Mouse (Mus musculus): Measurements from ENCODE around the gene Prrc2b. TPM values are rescaled to one million over a fixed set of nuclear protein-coding genes. Genes with fewer than 3 reads are reported as not detected.

Gene Prrc2b
- polyA plus RNA-seq, 1 experiment from 2014 or later: 49.7 TPM

- Histone ChIP-seq H3K36me3 (ENCODE audit: control insufficient read depth, insufficient read depth, low read length) (no peaks in the 10 kb centered on the region), H3K4me3 (ENCODE audit: low read length) (no peak overlapping the region), H3K4me1 (ENCODE audit: control insufficient read depth, insufficient read depth, low read depth, low read length) (peaks cover 77% of the 10 kb centered on the region), H3K9ac (ENCODE audit: low read depth, low read length) (no peak overlapping the region), H3K9me3 (ENCODE audit: control insufficient read depth, low read length) (no peaks in the 10 kb centered on the region), H3K27me3 (replicated peaks; ENCODE audit: control insufficient read depth, insufficient read depth, low read length) (no peaks in the 10 kb centered on the region), H3K27ac (ENCODE audit: low read depth, low read length) (no peak overlapping the region), H3K4me2 (ENCODE audit: low read length) (peak overlapping the region; percentile 87)
- ATAC-seq: no peak
- 26% methylated on average over 7 of the region's 7 CpGs for WGBS
These were observed 4.2 kb downstream of the Prrc2b start for GRCm38 (mm10) chr2:32154998-32155541.

- Histone ChIP-seq H3K4me2 (ENCODE audit: low read length) (no peak overlapping the region; the same call in 1 of the 2 replicates), H3K36me3 (ENCODE audit: control insufficient read depth, insufficient read depth, low read length) (no peaks in the 10 kb centered on the region), H3K9me3 (ENCODE audit: control insufficient read depth, low read length) (no peaks in the 10 kb centered on the region), H3K9ac (ENCODE audit: low read depth, low read length) (no peak overlapping the region), H3K4me3 (ENCODE audit: low read length) (no peak overlapping the region), H3K27ac (ENCODE audit: low read depth, low read length) (peak overlapping the region; percentile 20; the same call in 1 of the 2 replicates), H3K27me3 (replicated peaks; ENCODE audit: control insufficient read depth, insufficient read depth, low read length) (no peaks in the 10 kb centered on the region), H3K4me1 (ENCODE audit: control insufficient read depth, insufficient read depth, low read depth, low read length) (peaks cover 73% of the 10 kb centered on the region)
- WGBS: 64% methylated on average over 6 of the region's 6 CpGs
- no peak for ATAC-seq
These were observed 4.7 kb downstream of the Prrc2b start for GRCm38 (mm10) chr2:32155614-32156013.

DNA sequence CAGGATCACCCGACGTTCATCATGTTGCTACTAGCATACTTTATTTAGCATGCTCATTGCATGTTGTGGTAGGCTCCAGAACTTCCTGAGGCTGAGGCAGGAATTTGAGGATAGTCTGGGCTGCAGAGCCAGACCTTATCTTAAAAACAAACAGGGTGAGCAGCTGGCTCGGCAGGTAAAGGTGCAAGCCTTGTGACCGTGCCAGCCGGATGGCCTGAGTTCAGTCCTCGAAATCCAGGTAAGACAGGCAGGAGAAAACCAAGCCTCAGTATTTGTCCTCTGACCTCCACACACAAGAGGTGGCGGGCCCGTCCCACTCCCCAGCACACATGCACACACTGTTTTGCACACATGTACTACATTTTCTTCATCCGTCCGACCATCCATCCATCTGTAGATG lies 5.8 kb downstream of the Prrc2b start:
- Histone ChIP-seq H3K4me3 (ENCODE audit: low read length) (no peak overlapping the region), H3K4me2 (ENCODE audit: low read length) (no peak overlapping the region), H3K36me3 (ENCODE audit: control insufficient read depth, insufficient read depth, low read length) (no peaks in the 10 kb centered on the region), H3K27ac (ENCODE audit: low read depth, low read length) (no peak overlapping the region), H3K4me1 (ENCODE audit: control insufficient read depth, insufficient read depth, low read depth, low read length) (peaks cover 73% of the 10 kb centered on the region), H3K27me3 (replicated peaks; ENCODE audit: control insufficient read depth, insufficient read depth, low read length) (no peaks in the 10 kb centered on the region), H3K9ac (ENCODE audit: low read depth, low read length) (no peak overlapping the region), H3K9me3 (ENCODE audit: control insufficient read depth, low read length) (no peaks in the 10 kb centered on the region)
- 55% methylated on average over 10 of the region's 10 CpGs for WGBS
- no peak for ATAC-seq

DNA sequence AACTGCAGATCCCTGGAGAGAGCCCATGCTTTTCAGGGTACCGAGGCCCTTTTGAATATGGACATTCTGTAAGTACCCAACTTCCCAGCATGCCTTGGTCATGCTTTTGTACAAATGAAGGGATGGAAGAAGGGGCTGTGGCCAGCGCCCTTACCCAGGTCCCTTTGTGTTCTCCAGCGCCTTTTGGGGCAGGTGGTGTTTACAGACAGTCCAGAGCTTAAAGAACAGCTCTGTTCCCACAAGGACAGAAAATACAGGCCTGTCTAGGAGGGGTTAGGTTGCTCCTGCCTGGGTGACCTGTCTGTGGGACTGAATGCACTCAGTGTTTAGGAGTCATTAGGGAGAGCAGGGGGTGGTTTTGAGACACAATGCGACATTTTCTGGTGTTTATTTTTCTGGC lies 6.4 kb downstream of the Prrc2b start:
- no peak for ATAC-seq
- 13% methylated on average over 4 of the region's 4 CpGs for WGBS
- Histone ChIP-seq H3K4me2 (ENCODE audit: low read length) (no peak overlapping the region), H3K4me3 (ENCODE audit: low read length) (no peak overlapping the region), H3K4me1 (ENCODE audit: control insufficient read depth, insufficient read depth, low read depth, low read length) (peaks cover 72% of the 10 kb centered on the region), H3K27ac (ENCODE audit: low read depth, low read length) (peak overlapping the region; percentile 58), H3K27me3 (replicated peaks; ENCODE audit: control insufficient read depth, insufficient read depth, low read length) (no peaks in the 10 kb centered on the region), H3K9me3 (ENCODE audit: control insufficient read depth, low read length) (no peaks in the 10 kb centered on the region), H3K9ac (ENCODE audit: low read depth, low read length) (peak overlapping the region; percentile 19; the same call in 1 of the 2 replicates), H3K36me3 (ENCODE audit: control insufficient read depth, insufficient read depth, low read length) (no peaks in the 10 kb centered on the region)

DNA sequence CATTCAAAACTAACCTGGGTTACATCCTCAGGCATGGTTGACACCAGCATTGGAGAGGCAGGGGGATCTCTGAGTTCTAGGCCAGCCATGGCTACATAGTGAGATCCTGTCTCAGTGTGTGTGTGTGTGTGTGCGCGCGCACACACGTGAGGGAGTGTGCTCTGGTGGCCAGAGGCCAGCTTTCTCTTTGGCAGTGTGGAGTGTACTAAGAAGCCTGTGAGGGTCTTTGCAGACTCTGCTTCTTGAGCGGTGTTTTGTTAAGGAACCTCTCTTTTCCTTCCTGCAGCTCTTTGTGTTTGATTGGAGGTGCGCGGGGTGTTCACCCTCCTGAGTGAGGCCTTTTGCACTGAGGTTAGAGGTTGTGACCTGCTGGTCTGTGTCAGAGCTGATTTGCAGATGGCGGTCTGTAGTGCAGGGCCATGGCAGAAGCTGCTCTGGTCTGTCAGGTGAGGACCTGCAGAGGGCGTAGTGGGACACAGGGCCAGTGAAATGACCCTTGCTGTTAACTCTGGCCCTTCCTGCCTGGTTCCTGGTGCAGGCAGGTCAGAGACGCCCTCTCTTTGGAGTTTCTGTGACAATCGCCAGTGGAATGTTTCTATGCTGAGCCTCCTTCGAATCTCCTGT lies 7.8 kb downstream of the Prrc2b start:
- Histone ChIP-seq H3K27ac (ENCODE audit: low read depth, low read length) (no peak overlapping the region), H3K9me3 (ENCODE audit: control insufficient read depth, low read length) (no peaks in the 10 kb centered on the region), H3K9ac (ENCODE audit: low read depth, low read length) (no peak overlapping the region), H3K4me1 (ENCODE audit: control insufficient read depth, insufficient read depth, low read depth, low read length) (peaks cover 60% of the 10 kb centered on the region), H3K4me3 (ENCODE audit: low read length) (no peak overlapping the region), H3K4me2 (ENCODE audit: low read length) (no peak overlapping the region), H3K27me3 (replicated peaks; ENCODE audit: control insufficient read depth, insufficient read depth, low read length) (no peaks in the 10 kb centered on the region), H3K36me3 (ENCODE audit: control insufficient read depth, insufficient read depth, low read length) (no peaks in the 10 kb centered on the region)
- ATAC-seq: no peak
- 61% methylated on average over 12 of the region's 12 CpGs for WGBS

GRCm38 (mm10) chr2:32160525-32160924 lies 9.6 kb downstream of the Prrc2b start:
- WGBS: 75% methylated on average over 3 of the region's 3 CpGs
- Histone ChIP-seq H3K4me2 (ENCODE audit: low read length) (no peak overlapping the region), H3K4me3 (ENCODE audit: low read length) (no peak overlapping the region), H3K27ac (ENCODE audit: low read depth, low read length) (no peak overlapping the region), H3K9me3 (ENCODE audit: control insufficient read depth, low read length) (no peaks in the 10 kb centered on the region), H3K27me3 (replicated peaks; ENCODE audit: control insufficient read depth, insufficient read depth, low read length) (no peaks in the 10 kb centered on the region), H3K36me3 (ENCODE audit: control insufficient read depth, insufficient read depth, low read length) (no peaks in the 10 kb centered on the region), H3K4me1 (ENCODE audit: control insufficient read depth, insufficient read depth, low read depth, low read length) (peaks cover 55% of the 10 kb centered on the region), H3K9ac (ENCODE audit: low read depth, low read length) (no peak overlapping the region)
- no peak for ATAC-seq

GRCm38 (mm10) chr2:32160967-32161366 lies 10.1 kb downstream of the Prrc2b start:
- Histone ChIP-seq H3K4me2 (ENCODE audit: low read length) (no peak overlapping the region), H3K9me3 (ENCODE audit: control insufficient read depth, low read length) (no peaks in the 10 kb centered on the region), H3K9ac (ENCODE audit: low read depth, low read length) (no peak overlapping the region), H3K4me1 (ENCODE audit: control insufficient read depth, insufficient read depth, low read depth, low read length) (peaks cover 52% of the 10 kb centered on the region), H3K27ac (ENCODE audit: low read depth, low read length) (no peak overlapping the region), H3K4me3 (ENCODE audit: low read length) (no peak overlapping the region), H3K27me3 (replicated peaks; ENCODE audit: control insufficient read depth, insufficient read depth, low read length) (no peaks in the 10 kb centered on the region), H3K36me3 (ENCODE audit: control insufficient read depth, insufficient read depth, low read length) (no peaks in the 10 kb centered on the region)
- 81% methylated on average over 5 of the region's 5 CpGs for WGBS
- no peak for ATAC-seq

DNA sequence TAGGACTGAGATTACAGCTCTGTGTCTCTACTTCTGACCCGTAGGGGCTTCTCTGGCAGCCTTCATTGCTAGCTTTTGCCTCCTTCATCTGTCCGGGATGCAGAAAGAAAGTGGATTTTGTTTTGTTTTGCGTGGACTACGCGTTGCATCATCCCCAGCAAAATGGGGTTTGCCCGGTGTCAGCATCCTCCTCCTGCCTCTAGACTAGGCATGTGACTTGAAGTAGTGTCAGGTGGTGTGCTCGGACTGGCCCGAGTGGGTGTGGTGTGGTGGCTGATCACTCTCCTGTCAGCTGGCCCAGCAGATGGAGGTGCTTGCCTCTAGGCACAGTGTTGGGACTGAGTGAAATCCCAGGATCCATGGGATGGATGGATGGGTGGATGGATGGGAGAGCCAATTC lies 11.2 kb downstream of the Prrc2b start:
- no peak for ATAC-seq
- no peak overlapping the region for H3K4me2 ChIP-seq (ENCODE audit: low read length)
- no peak overlapping the region for H3K9ac ChIP-seq (ENCODE audit: low read depth, low read length)
- no peaks in the 10 kb centered on the region for H3K27me3 ChIP-seq (replicated peaks; ENCODE audit: control insufficient read depth, insufficient read depth, low read length)
- 91% methylated on average over 8 of the region's 8 CpGs for WGBS
- no peak overlapping the region for H3K4me3 ChIP-seq (ENCODE audit: low read length)
- H3K4me1 ChIP-seq (ENCODE audit: control insufficient read depth, insufficient read depth, low read depth, low read length): peaks cover 50% of the 10 kb centered on the region
- no peaks in the 10 kb centered on the region for H3K9me3 ChIP-seq (ENCODE audit: control insufficient read depth, low read length)
- H3K36me3 ChIP-seq (ENCODE audit: control insufficient read depth, insufficient read depth, low read length): no peaks in the 10 kb centered on the region
- H3K27ac ChIP-seq (ENCODE audit: low read depth, low read length): no peak overlapping the region

GRCm38 (mm10) chr2:32162646-32163045 lies 11.8 kb downstream of the Prrc2b start:
- ATAC-seq: no peak
- WGBS: 77% methylated on average over 4 of the region's 4 CpGs

More at GRCm38 (mm10) chr2:32162646-32163045, 11.8 kb downstream of the Prrc2b start:
- Histone ChIP-seq H3K27me3 (replicated peaks; ENCODE audit: control insufficient read depth, insufficient read depth, low read length) (no peaks in the 10 kb centered on the region), H3K27ac (ENCODE audit: low read depth, low read length) (no peak overlapping the region), H3K4me3 (ENCODE audit: low read length) (no peak overlapping the region), H3K9ac (ENCODE audit: low read depth, low read length) (no peak overlapping the region), H3K4me2 (ENCODE audit: low read length) (no peak overlapping the region), H3K9me3 (ENCODE audit: control insufficient read depth, low read length) (no peaks in the 10 kb centered on the region), H3K36me3 (ENCODE audit: control insufficient read depth, insufficient read depth, low read length) (no peaks in the 10 kb centered on the region), H3K4me1 (ENCODE audit: control insufficient read depth, insufficient read depth, low read depth, low read length) (peaks cover 51% of the 10 kb centered on the region)
